Mouse (Mus musculus): ENCODE data around the gene Mmp7. TPM values are rescaled to one million over a fixed set of nuclear protein-coding genes. Genes with fewer than 3 reads are reported as not detected.

Gene Mmp7
- polyA plus RNA-seq (2015; fragmentation: Nextera tagmentation; extraction: Ambion mirVana): not detected in 2 replicates

- 54% methylated on average over 1 of the region's 1 CpGs for WGBS (ENCODE audit: insufficient replicate concordance)
- ATAC-seq (ENCODE audit: low read depth): no peak
Observed at GRCm38 (mm10) chr9:7691790-7692189, at the start of gene Mmp7. Mmp7 (plus strand) TSS chr9:7692090.

GRCm38 (mm10) chr9:7647901-7648300 lies 44.0 kb upstream of the Mmp7 start:
- H3K9me3 ChIP-seq (replicated peaks): no peaks in the 10 kb centered on the region
- DNase-seq (no peak), ATAC-seq (ENCODE audit: low read depth) (no peak)
- H3K27me3 ChIP-seq: no peaks in the 10 kb centered on the region
- H3K4me1 ChIP-seq (replicated peaks): no peaks in the 10 kb centered on the region
- H3K4me3 ChIP-seq (replicated peaks): no peak overlapping the region
- no peak overlapping the region for H3K27ac ChIP-seq
- 57% methylated on average over 3 of the region's 3 CpGs for WGBS (ENCODE audit: insufficient replicate concordance)
- H3K4me2 ChIP-seq: no peak overlapping the region
- no peaks in the 10 kb centered on the region for H3K36me3 ChIP-seq
- no peak overlapping the region for H3K9ac ChIP-seq

More at GRCm38 (mm10) chr9:7691790-7692189, at the start of gene Mmp7:
- no peak for DNase-seq
- Histone ChIP-seq H3K9ac (no peak within 1 kb of the TSS), H3K27ac (no peak within 1 kb of the TSS), H3K9me3 (replicated peaks) (no peaks in the 10 kb centered on the region), H3K4me1 (replicated peaks) (no peaks in the 10 kb centered on the region), H3K36me3 (no peaks in the 10 kb centered on the region), H3K4me2 (no peak within 1 kb of the TSS), H3K4me3 (replicated peaks) (no peak within 1 kb of the TSS), H3K27me3 (no peaks in the 10 kb centered on the region)

- Histone ChIP-seq H3K4me3 (replicated peaks) (no peak overlapping the region), H3K27ac (no peak overlapping the region), H3K4me1 (replicated peaks) (no peaks in the 10 kb centered on the region), H3K36me3 (no peaks in the 10 kb centered on the region), H3K4me2 (no peak overlapping the region), H3K9ac (no peak overlapping the region), H3K9me3 (replicated peaks) (no peaks in the 10 kb centered on the region), H3K27me3 (no peaks in the 10 kb centered on the region)
- ATAC-seq (ENCODE audit: low read depth) (no peak), DNase-seq (no peak)
- 38% methylated on average over 5 of the region's 5 CpGs for WGBS (ENCODE audit: insufficient replicate concordance)
Observed at GRCm38 (mm10) chr9:7650397-7651180, 41.3 kb upstream of the Mmp7 start.

GRCm38 (mm10) chr9:7652351-7653085 lies 39.4 kb upstream of the Mmp7 start:
- H3K4me1 ChIP-seq (replicated peaks): no peaks in the 10 kb centered on the region
- H3K36me3 ChIP-seq: no peaks in the 10 kb centered on the region
- H3K9ac ChIP-seq: no peak overlapping the region
- H3K9me3 ChIP-seq (replicated peaks): no peaks in the 10 kb centered on the region
- H3K4me3 ChIP-seq (replicated peaks): no peak overlapping the region
- DNase-seq (no peak), ATAC-seq (ENCODE audit: low read depth) (no peak)
- whole genome bisulfite sequencing (ENCODE audit: insufficient replicate concordance): 53% methylated on average over 5 of the region's 5 CpGs
- no peaks in the 10 kb centered on the region for H3K27me3 ChIP-seq
- no peak overlapping the region for H3K4me2 ChIP-seq
- H3K27ac ChIP-seq: no peak overlapping the region

- ATAC-seq (ENCODE audit: low read depth) (no peak), DNase-seq (no peak)
- H3K4me1 ChIP-seq (replicated peaks): no peaks in the 10 kb centered on the region
- no peak overlapping the region for H3K4me2 ChIP-seq
- H3K27me3 ChIP-seq: no peaks in the 10 kb centered on the region
- 51% methylated on average over 4 of the region's 4 CpGs for WGBS (ENCODE audit: insufficient replicate concordance)
- H3K4me3 ChIP-seq (replicated peaks): no peak overlapping the region
- H3K27ac ChIP-seq: no peak overlapping the region
- H3K36me3 ChIP-seq: no peaks in the 10 kb centered on the region
- H3K9me3 ChIP-seq (replicated peaks): no peaks in the 10 kb centered on the region
- no peak overlapping the region for H3K9ac ChIP-seq
Observed at GRCm38 (mm10) chr9:7657946-7658345, 33.9 kb upstream of the Mmp7 start.

GRCm38 (mm10) chr9:7659469-7660020 lies 32.3 kb upstream of the Mmp7 start:
- no peaks in the 10 kb centered on the region for H3K27me3 ChIP-seq
- WGBS (ENCODE audit: insufficient replicate concordance): 78% methylated on average over 6 of the region's 6 CpGs
- no peaks in the 10 kb centered on the region for H3K36me3 ChIP-seq
- H3K9me3 ChIP-seq (replicated peaks): no peaks in the 10 kb centered on the region
- H3K9ac ChIP-seq: no peak overlapping the region
- no peaks in the 10 kb centered on the region for H3K4me1 ChIP-seq (replicated peaks)
- H3K4me3 ChIP-seq (replicated peaks): no peak overlapping the region
- ATAC-seq (ENCODE audit: low read depth) (no peak), DNase-seq (no peak)
- no peak overlapping the region for H3K27ac ChIP-seq
- no peak overlapping the region for H3K4me2 ChIP-seq

- no peak overlapping the region for H3K4me3 ChIP-seq (replicated peaks)
- H3K4me1 ChIP-seq (replicated peaks): no peaks in the 10 kb centered on the region
- no peak overlapping the region for H3K4me2 ChIP-seq
- no peak overlapping the region for H3K9ac ChIP-seq
- no peak; the same call in 1 of the 2 replicates for ATAC-seq (ENCODE audit: low read depth)
- DNase-seq: no peak
- H3K27me3 ChIP-seq: no peaks in the 10 kb centered on the region
- H3K36me3 ChIP-seq: no peaks in the 10 kb centered on the region
- 75% methylated on average over 1 of the region's 1 CpGs for WGBS (ENCODE audit: insufficient replicate concordance)
- no peaks in the 10 kb centered on the region for H3K9me3 ChIP-seq (replicated peaks)
- H3K27ac ChIP-seq: no peak overlapping the region
Observed at GRCm38 (mm10) chr9:7661371-7661770, 30.5 kb upstream of the Mmp7 start.

- no peak overlapping the region for H3K4me2 ChIP-seq
- H3K4me3 ChIP-seq (replicated peaks): no peak overlapping the region
- WGBS (ENCODE audit: insufficient replicate concordance): 80% methylated on average over 1 of the region's 1 CpGs
- H3K9ac ChIP-seq: no peak overlapping the region
- H3K27me3 ChIP-seq: no peaks in the 10 kb centered on the region
- no peaks in the 10 kb centered on the region for H3K36me3 ChIP-seq
- no peak for ATAC-seq (ENCODE audit: low read depth)
- H3K9me3 ChIP-seq (replicated peaks): no peaks in the 10 kb centered on the region
- no peak for DNase-seq
- H3K27ac ChIP-seq: no peak overlapping the region
- H3K4me1 ChIP-seq (replicated peaks): no peaks in the 10 kb centered on the region
Observed at GRCm38 (mm10) chr9:7669674-7670073, 22.2 kb upstream of the Mmp7 start.

GRCm38 (mm10) chr9:7672985-7673384 lies 18.9 kb upstream of the Mmp7 start:
- H3K4me1 ChIP-seq (replicated peaks): no peaks in the 10 kb centered on the region
- H3K4me3 ChIP-seq (replicated peaks): no peak overlapping the region
- H3K27ac ChIP-seq: no peak overlapping the region
- DNase-seq (no peak), ATAC-seq (ENCODE audit: low read depth) (no peak)
- no peak overlapping the region for H3K4me2 ChIP-seq
- H3K9me3 ChIP-seq (replicated peaks): no peaks in the 10 kb centered on the region
- 25% methylated on average over 9 of the region's 9 CpGs for WGBS (ENCODE audit: insufficient replicate concordance)
- no peaks in the 10 kb centered on the region for H3K36me3 ChIP-seq
- H3K27me3 ChIP-seq: no peaks in the 10 kb centered on the region
- H3K9ac ChIP-seq: no peak overlapping the region

- H3K4me1 ChIP-seq (replicated peaks): no peaks in the 10 kb centered on the region
- no peak for ATAC-seq (ENCODE audit: low read depth)
- H3K9ac ChIP-seq: no peak overlapping the region
- DNase-seq: no peak
- no peak overlapping the region for H3K4me2 ChIP-seq
- no peaks in the 10 kb centered on the region for H3K36me3 ChIP-seq
- no peaks in the 10 kb centered on the region for H3K9me3 ChIP-seq (replicated peaks)
- H3K4me3 ChIP-seq (replicated peaks): no peak overlapping the region
- no peak overlapping the region for H3K27ac ChIP-seq
- no peaks in the 10 kb centered on the region for H3K27me3 ChIP-seq
- WGBS (ENCODE audit: insufficient replicate concordance): 49% methylated on average over 2 of the region's 2 CpGs
Observed at GRCm38 (mm10) chr9:7678154-7678837, 13.6 kb upstream of the Mmp7 start.

GRCm38 (mm10) chr9:7682081-7682618 lies 9.7 kb upstream of the Mmp7 start:
- Histone ChIP-seq H3K9ac (no peak overlapping the region), H3K27me3 (no peaks in the 10 kb centered on the region), H3K4me1 (replicated peaks) (no peaks in the 10 kb centered on the region), H3K4me2 (no peak overlapping the region), H3K36me3 (no peaks in the 10 kb centered on the region), H3K4me3 (replicated peaks) (no peak overlapping the region), H3K27ac (no peak overlapping the region), H3K9me3 (replicated peaks) (no peaks in the 10 kb centered on the region)
- ATAC-seq (ENCODE audit: low read depth): no peak
- WGBS (ENCODE audit: insufficient replicate concordance): 74% methylated on average over 9 of the region's 9 CpGs
- DNase-seq: no peak

Measured in liver, embryonic 13.5 days (tissue).